Mouse (Mus musculus) Muller cell, postnatal 12 days (primary cell): ENCODE data around the gene Pfkfb4.
A peak's percentile ranks its signal among the peaks of the same experiment; 100 is the strongest.

Experiments
- DNase-seq: peaks from one replicate; pipeline ENCODE4 v3.0.0-alpha.2; 2015; ENCODE audit errors: inconsistent ontology term

Pfkfb4 gene

GRCm38 (mm10) chr9:108996411-108996810 lies 4.8 kb downstream of the Pfkfb4 start:
- no peak for DNase-seq

- no peak for DNase-seq
Measured at GRCm38 (mm10) chr9:108998287-108999166, 6.9 kb downstream of the Pfkfb4 start.

- DNase-seq = peak; percentile 35
Measured at GRCm38 (mm10) chr9:108999167-108999526, 7.6 kb downstream of the Pfkfb4 start.

GRCm38 (mm10) chr9:109000726-109001125 lies 9.1 kb downstream of the Pfkfb4 start:
- DNase-seq = peak; percentile 83

GRCm38 (mm10) chr9:109003201-109003600 lies 11.6 kb downstream of the Pfkfb4 start:
- no peak for DNase-seq

- no peak for DNase-seq
Measured at GRCm38 (mm10) chr9:109007025-109007780, 15.6 kb downstream of the Pfkfb4 start.

- no peak for DNase-seq
Measured at GRCm38 (mm10) chr9:109008081-109008480, 16.5 kb downstream of the Pfkfb4 start.

- DNase-seq = no peak
Measured at GRCm38 (mm10) chr9:109008994-109009635, 17.5 kb downstream of the Pfkfb4 start.

- DNase-seq = no peak
Measured at GRCm38 (mm10) chr9:109009636-109010315, 18.2 kb downstream of the Pfkfb4 start.

GRCm38 (mm10) chr9:109010316-109010690 lies 18.7 kb downstream of the Pfkfb4 start:
- DNase-seq = no peak

GRCm38 (mm10) chr9:109015397-109015796 lies 23.8 kb downstream of the Pfkfb4 start:
- DNase-seq = no peak

- DNase-seq = no peak
Measured at GRCm38 (mm10) chr9:109016973-109017604, 25.5 kb downstream of the Pfkfb4 start.

- DNase-seq = no peak
Measured at GRCm38 (mm10) chr9:109021428-109021827, 29.9 kb downstream of the Pfkfb4 start.

GRCm38 (mm10) chr9:109022866-109023685 lies 31.5 kb downstream of the Pfkfb4 start:
- no peak for DNase-seq

GRCm38 (mm10) chr9:109027521-109027920 lies 35.9 kb downstream of the Pfkfb4 start:
- peak; percentile 37 for DNase-seq

- DNase-seq = no peak
Measured at GRCm38 (mm10) chr9:109028421-109028820, 36.8 kb downstream of the Pfkfb4 start.

GRCm38 (mm10) chr9:109028919-109029318 lies 37.3 kb downstream of the Pfkfb4 start:
- no peak for DNase-seq

- no peak for DNase-seq
Measured at GRCm38 (mm10) chr9:109030312-109030711, 38.7 kb downstream of the Pfkfb4 start.

GRCm38 (mm10) chr9:109031001-109031400 lies 39.4 kb downstream of the Pfkfb4 start:
- no peak for DNase-seq

- DNase-seq = no peak
Measured at GRCm38 (mm10) chr9:109031686-109032085, 40.1 kb downstream of the Pfkfb4 start.
